Mouse (Mus musculus) G1E (cell line): ENCODE data around the gene H2-M10.1. TPM values are rescaled to one million over a fixed set of nuclear protein-coding genes. Genes with fewer than 3 reads are reported as not detected.

Experiments
- ATAC-seq: 2 replicates; pipeline ENCODE4 v1.8.0; 2016; ENCODE audit warnings: mild to moderate bottlenecking; ENCODE audit not compliant: insufficient number of reproducible peaks, poor library complexity, low FRiP score, severe bottlenecking; ENCODE audit errors: extremely low read depth
- DNase-seq: peaks from one replicate; pipeline ENCODE4 v3.0.0; 2012; ENCODE audit warnings: low spot score
- H3K27me3 ChIP-seq: 2 replicates; pipeline ENCODE4 v1.6.1; 2012; ENCODE audit warnings: mild to moderate bottlenecking, low read length, inconsistent platforms; ENCODE audit not compliant: insufficient read depth
- H3K36me3 ChIP-seq: replicated peaks from 2 replicates; pipeline ENCODE3; 2012; ENCODE audit warnings: mild to moderate bottlenecking, inconsistent platforms
- H3K4me1 ChIP-seq: 2 replicates; pipeline ENCODE4 v1.6.1; 2012; ENCODE audit warnings: low read depth, low read length, inconsistent platforms, mixed read lengths; ENCODE audit not compliant: insufficient read depth
- H3K4me3 ChIP-seq: 2 replicates; pipeline ENCODE4 v1.5.1; 2012; ENCODE audit warnings: low read depth, mild to moderate bottlenecking, inconsistent platforms, low read length, moderate library complexity, mixed read lengths
- H3K9me3 ChIP-seq: replicated peaks from 2 replicates; pipeline ENCODE4 v1.6.1; 2012; ENCODE audit warnings: inconsistent platforms
- CTCF ChIP-seq: IDR thresholded peaks from 2 replicates; pipeline ENCODE4 v1.5.1; 2012; ENCODE audit warnings: low read depth, low read length, inconsistent platforms, mixed read lengths
- GATA1 ChIP-seq: IDR thresholded peaks from 2 replicates; pipeline ENCODE4 v1.6.1; 2012; ENCODE audit warnings: borderline replicate concordance, low read length, inconsistent platforms, mixed read lengths
- GATA2 ChIP-seq: IDR thresholded peaks from 2 replicates; pipeline ENCODE4 v1.6.1; 2012; ENCODE audit warnings: low read depth, low read length, inconsistent platforms, borderline replicate concordance
- POLR2AphosphoS5 ChIP-seq: IDR thresholded peaks from 2 replicates; pipeline ENCODE4 v1.6.1; 2012; ENCODE audit warnings: low read depth, low read length, inconsistent platforms; ENCODE audit not compliant: insufficient replicate concordance
- TAL1 ChIP-seq: conservative IDR thresholded peaks from 2 replicates; pipeline ENCODE4 v1.6.1; 2012; ENCODE audit warnings: low read depth, low read length, inconsistent platforms, mixed read lengths
- polyA plus RNA-seq: library from polyadenylated mRNA; stranded (reverse); fragments of >175 nt; gene quantifications from 2 replicates; pipeline ENCODE4 v1.2.3, GENCODE M21; 2012
- total RNA-seq, 2 experiments: library from RNA; stranded (forward) in 1 of 2; stranded (reverse) in 1 of 2; fragments of 200-1000 nt in 1 of 2; fragments of >200 nt in 1 of 2; fragmentation: Nextera tagmentation in 1 of 2; gene quantifications; 2 replicates each; pipeline ENCODE4 v1.2.3; 2014 to 2017

H2-M10.1 gene
- total and polyA plus RNA-seq, 3 experiments, result not detected

- Histone ChIP-seq H3K36me3 (peaks cover 66% of the 10 kb centered on the region), H3K9me3 (no peaks in the 10 kb centered on the region), H3K27me3 (no peaks in the 10 kb centered on the region), H3K4me1 (peaks cover 42% of the 10 kb centered on the region), H3K4me3 (no peak overlapping the region)
- DNase-seq (no peak), ATAC-seq (no peak)
- TF ChIP-seq TAL1, result no peak
- no peak for TF ChIP-seq CTCF
- no peak for TF ChIP-seq POLR2AphosphoS5
- no peak for TF ChIP-seq GATA1
Observed at GRCm38 (mm10) chr17:36274776-36275175, 51.2 kb downstream of the H2-M10.1 start.

DNA sequence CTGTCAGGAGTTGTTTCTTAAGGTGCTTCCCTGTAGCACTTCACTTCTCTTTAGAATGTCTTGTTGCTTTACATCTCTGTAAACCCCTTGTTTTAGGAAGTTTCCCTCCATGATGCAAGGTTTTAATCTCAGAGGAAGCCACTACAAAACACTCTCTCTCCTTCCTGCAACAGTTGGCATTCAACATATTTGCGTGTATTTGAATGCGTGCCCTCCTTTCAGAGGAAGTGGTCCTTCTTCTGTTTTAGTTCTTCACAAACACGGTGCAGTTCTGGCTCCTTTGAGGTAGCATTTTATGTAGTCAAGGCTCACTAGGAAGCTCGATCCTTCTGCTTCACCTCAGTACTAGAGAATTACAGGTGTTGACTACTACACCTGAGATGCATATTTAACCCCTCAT, 52.2 kb downstream of the H2-M10.1 start:
- H3K36me3 ChIP-seq, result peaks cover 67% of the 10 kb centered on the region
- DNase-seq, result no peak
- H3K4me1 ChIP-seq, result peaks cover 45% of the 10 kb centered on the region
- no peak overlapping the region for H3K4me3 ChIP-seq
- H3K27me3 ChIP-seq, result no peaks in the 10 kb centered on the region
- no peak for ATAC-seq
- no peak for TF ChIP-seq TAL1
- no peak for TF ChIP-seq GATA1
- no peak for TF ChIP-seq GATA2
- H3K9me3 ChIP-seq, result no peaks in the 10 kb centered on the region

Other genes starting within 250 kb of the H2-M10.1 start
- gene Gm19684, start 204.5 kb downstream of the H2-M10.1 start, total RNA-seq (2014; fragmentation: Nextera tagmentation), result not detected in 2 replicates
- 0.11 TPM in 1 of 2 replicates, not detected in the other for gene Gm19684, start 204.5 kb downstream of the H2-M10.1 start, total RNA-seq (2017)
- gene Gm19684, start 204.5 kb downstream of the H2-M10.1 start, polyA plus RNA-seq, result 0.03 TPM in 1 of 2 replicates, not detected in the other
- not detected in 2 replicates for gene Gm7030, start 196.7 kb downstream of the H2-M10.1 start, total RNA-seq (2014; fragmentation: Nextera tagmentation)
- gene Gm7030, start 196.7 kb downstream of the H2-M10.1 start, total RNA-seq (2017), result 0.16 TPM in 1 of 2 replicates, not detected in the other
- gene Gm7030, start 196.7 kb downstream of the H2-M10.1 start, polyA plus RNA-seq, result not detected in 2 replicates
- not detected in 2 replicates for gene Gm8909, start 157.6 kb downstream of the H2-M10.1 start, total RNA-seq (2014; fragmentation: Nextera tagmentation)
- gene Gm8909, start 157.6 kb downstream of the H2-M10.1 start, total RNA-seq (2017), result not detected in 2 replicates
- gene Gm8909, start 157.6 kb downstream of the H2-M10.1 start, polyA plus RNA-seq, result not detected in 2 replicates
- gene H2-T3, start 135.9 kb downstream of the H2-M10.1 start, total RNA-seq (2014; fragmentation: Nextera tagmentation), result not detected in 2 replicates
- gene H2-T3, start 135.9 kb downstream of the H2-M10.1 start, total RNA-seq (2017), result 0.22 TPM in 1 of 2 replicates, not detected in the other
- gene H2-T3, start 135.9 kb downstream of the H2-M10.1 start, polyA plus RNA-seq, result not detected in 2 replicates
- gene Rpp21, start 68.1 kb downstream of the H2-M10.1 start, total RNA-seq (2014; fragmentation: Nextera tagmentation), result 67.4 and 115 TPM in 2 replicates
- gene Rpp21, start 68.1 kb downstream of the H2-M10.1 start, total RNA-seq (2017), result 63.9 and 79.2 TPM in 2 replicates
- gene Rpp21, start 68.1 kb downstream of the H2-M10.1 start, polyA plus RNA-seq, result 71.3 and 86.9 TPM in 2 replicates
- 17.5 and 17.7 TPM in 2 replicates for gene Trim39, start 53.9 kb downstream of the H2-M10.1 start, total RNA-seq (2014; fragmentation: Nextera tagmentation)
- gene Trim39, start 53.9 kb downstream of the H2-M10.1 start, total RNA-seq (2017), result 14.9 and 17.8 TPM in 2 replicates
- gene Trim39, start 53.9 kb downstream of the H2-M10.1 start, polyA plus RNA-seq, result 5.5 and 6.8 TPM in 2 replicates
- gene H2-M10.2, start 39.7 kb downstream of the H2-M10.1 start, total RNA-seq (2014; fragmentation: Nextera tagmentation), result not detected in 2 replicates
- gene H2-M10.2, start 39.7 kb downstream of the H2-M10.1 start, total RNA-seq (2017), result not detected in 2 replicates
- not detected in 2 replicates for gene H2-M10.2, start 39.7 kb downstream of the H2-M10.1 start, polyA plus RNA-seq
- not detected in 2 replicates for gene H2-M10.3, start 42.3 kb upstream of the H2-M10.1 start, total RNA-seq (2014; fragmentation: Nextera tagmentation)
- gene H2-M10.3, start 42.3 kb upstream of the H2-M10.1 start, total RNA-seq (2017), result 0.16 TPM in 1 of 2 replicates, not detected in the other
- gene H2-M10.3, start 42.3 kb upstream of the H2-M10.1 start, polyA plus RNA-seq, result not detected in 2 replicates
- gene H2-M10.4, start 136.2 kb upstream of the H2-M10.1 start, total RNA-seq (2014; fragmentation: Nextera tagmentation), result not detected in 2 replicates
- not detected in 2 replicates for gene H2-M10.4, start 136.2 kb upstream of the H2-M10.1 start, total RNA-seq (2017)
- not detected in 2 replicates for gene H2-M10.4, start 136.2 kb upstream of the H2-M10.1 start, polyA plus RNA-seq
- gene H2-M11, start 220.9 kb upstream of the H2-M10.1 start, total RNA-seq (2014; fragmentation: Nextera tagmentation), result not detected in 2 replicates
- gene H2-M11, start 220.9 kb upstream of the H2-M10.1 start, total RNA-seq (2017), result not detected in 2 replicates
- gene H2-M11, start 220.9 kb upstream of the H2-M10.1 start, polyA plus RNA-seq, result not detected in 2 replicates